Mouse (Mus musculus): ENCODE measurements around the gene Uvrag. TPM values are rescaled to one million over a fixed set of nuclear protein-coding genes. Genes with fewer than 3 reads are reported as not detected.

Uvrag gene
- total and polyA plus RNA-seq, 3 experiments: 5.9 to 22.1 (median 21.0) TPM

DNA sequence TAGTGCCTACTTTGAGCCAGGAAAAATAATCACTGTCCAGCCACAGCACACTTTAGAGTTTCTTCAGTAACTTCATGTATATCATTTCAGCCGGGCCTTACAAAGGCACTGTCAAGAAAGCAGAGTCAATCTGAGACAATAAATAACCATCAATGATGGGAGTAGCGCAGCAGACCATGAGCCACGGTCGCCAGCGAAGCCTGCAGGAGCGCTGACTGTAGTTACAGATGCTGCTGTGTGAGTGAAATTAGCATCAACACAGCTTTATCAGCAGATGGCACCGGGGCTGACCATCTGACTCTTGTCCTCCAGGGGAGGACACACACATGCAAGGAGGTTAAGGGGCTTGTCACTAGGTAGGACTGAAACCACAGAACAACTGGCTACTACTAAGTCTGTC, 251.7 kb downstream of the Uvrag start:
- TF ChIP-seq POLR2A (IDR thresholded peaks at IDR 0.05; ENCODE audit: insufficient read depth, low read depth, low read length): no peak
- no peak for TF ChIP-seq EP300 (IDR thresholded peaks at IDR 0.05; ENCODE audit: insufficient read depth, low read depth, low read length)
- TF ChIP-seq CTCF (IDR thresholded peaks at IDR 0.05): no peak
- DNase-seq: no peak

DNA sequence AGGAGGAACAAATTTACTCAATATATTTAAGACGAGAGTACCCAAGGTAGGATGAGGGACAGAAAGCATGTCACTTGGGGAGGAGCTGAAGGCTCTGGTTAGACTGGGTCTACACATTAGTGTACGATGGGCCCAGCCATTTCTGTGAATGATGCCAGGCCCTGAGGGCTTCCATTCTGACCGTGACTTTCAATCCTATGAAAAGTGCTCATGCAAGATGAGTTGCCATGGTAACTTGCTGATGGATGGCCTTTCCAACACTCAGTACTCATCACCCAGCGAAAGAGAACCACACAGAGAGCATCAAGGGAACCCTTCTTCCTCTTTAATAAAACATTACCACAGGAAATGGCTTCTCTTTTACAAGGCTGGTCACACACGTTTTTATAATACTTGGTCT, 252.1 kb downstream of the Uvrag start:
- Histone ChIP-seq H3K4me1 (ENCODE audit: control insufficient read depth, insufficient read depth, low read length) (no peaks in the 10 kb centered on the region), H3K4me3 (no peak overlapping the region), H3K9ac (ENCODE audit: low read depth, low read length) (no peak overlapping the region), H3K79me2 (replicated peaks; ENCODE audit: control insufficient read depth, insufficient read depth, low read length) (no peaks in the 10 kb centered on the region), H3K36me3 (ENCODE audit: control insufficient read depth, insufficient read depth, low read length) (no peaks in the 10 kb centered on the region), H3K27ac (no peak overlapping the region), H3K27me3 (ENCODE audit: control insufficient read depth, insufficient read depth, low read length) (no peaks in the 10 kb centered on the region)
- intact Hi-C loops (cut with DNase I): no loop called here
- DNase-seq: no peak
- no peak for TF ChIP-seq EP300 (IDR thresholded peaks at IDR 0.05; ENCODE audit: insufficient read depth, low read depth, low read length)
- TF ChIP-seq POLR2A (IDR thresholded peaks at IDR 0.05; ENCODE audit: insufficient read depth, low read depth, low read length): no peak
- TF ChIP-seq CTCF (IDR thresholded peaks at IDR 0.05): no peak
- 77% methylated on average over 5 of the region's 5 CpGs for WGBS

More for the DNA sequence above, 251.7 kb downstream of the Uvrag start:
- no peaks in the 10 kb centered on the region for H3K36me3 ChIP-seq (ENCODE audit: control insufficient read depth, insufficient read depth, low read length)
- intact Hi-C loops (cut with DNase I): no loop called here
- H3K27me3 ChIP-seq (ENCODE audit: control insufficient read depth, insufficient read depth, low read length): no peaks in the 10 kb centered on the region
- no peaks in the 10 kb centered on the region for H3K4me1 ChIP-seq (ENCODE audit: control insufficient read depth, insufficient read depth, low read length)
- 87% methylated on average over 7 of the region's 7 CpGs for WGBS
- H3K4me3 ChIP-seq: no peak overlapping the region
- no peaks in the 10 kb centered on the region for H3K79me2 ChIP-seq (replicated peaks; ENCODE audit: control insufficient read depth, insufficient read depth, low read length)
- no peak overlapping the region for H3K27ac ChIP-seq
- H3K9ac ChIP-seq (ENCODE audit: low read depth, low read length): no peak overlapping the region

DNA sequence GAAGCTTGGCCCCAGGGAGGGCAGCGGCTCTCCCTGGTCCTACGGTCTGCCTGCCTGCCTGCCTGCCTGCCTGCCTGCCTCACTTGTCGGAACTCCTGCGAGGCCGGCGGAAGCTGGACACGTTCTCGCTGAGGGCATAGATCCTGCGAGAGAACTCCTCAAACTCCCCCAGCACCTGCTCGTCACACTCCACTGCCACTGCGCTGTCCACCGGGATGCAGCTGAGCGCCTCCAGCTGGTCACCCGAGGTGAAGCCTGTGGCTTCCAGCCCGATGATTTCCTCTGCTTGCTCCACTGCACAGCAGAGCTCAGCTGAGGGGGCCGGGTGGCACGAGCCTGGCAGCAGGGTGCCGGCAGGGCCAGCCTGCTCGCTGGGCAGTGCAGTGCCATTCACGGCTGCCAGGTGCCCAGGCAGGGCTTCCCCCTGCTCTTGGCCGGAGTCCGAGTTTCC, 253.1 kb downstream of the Uvrag start:
- TF ChIP-seq POLR2A (IDR thresholded peaks at IDR 0.05; ENCODE audit: insufficient read depth, low read depth, low read length) (no peak), CTCF (IDR thresholded peaks at IDR 0.05) (no peak), EP300 (IDR thresholded peaks at IDR 0.05; ENCODE audit: insufficient read depth, low read depth, low read length) (no peak)

DNA sequence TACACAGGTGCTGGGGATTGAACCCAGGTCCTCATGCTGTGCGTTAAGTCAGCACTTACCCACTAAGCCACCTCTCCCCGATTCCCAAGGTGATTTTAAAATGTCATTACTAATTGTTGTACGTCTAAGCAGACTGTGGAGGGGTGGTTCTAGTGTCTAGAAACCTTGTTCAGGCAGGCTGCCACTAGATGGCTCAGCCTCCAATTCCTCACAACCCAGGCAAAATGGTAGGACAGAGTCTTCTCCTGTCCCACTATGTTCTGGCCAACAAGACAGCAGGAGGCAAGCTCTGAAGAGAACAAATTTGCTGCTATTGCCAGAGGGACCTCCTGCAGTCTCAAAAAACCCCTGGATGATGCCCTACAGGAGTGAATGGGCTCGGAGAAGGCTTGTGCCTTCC, 259.1 kb downstream of the Uvrag start:
- no peak overlapping the region for H3K9ac ChIP-seq (ENCODE audit: low read depth, low read length)
- no peaks in the 10 kb centered on the region for H3K36me3 ChIP-seq (ENCODE audit: control insufficient read depth, insufficient read depth, low read length)
- H3K4me3 ChIP-seq: no peak overlapping the region
- intact Hi-C loops (cut with DNase I): loop anchor here (5.0 kb wide), 1 partner anchor 195 kb away; no protein-coding TSS in a partner anchor
- H3K27me3 ChIP-seq (ENCODE audit: control insufficient read depth, insufficient read depth, low read length): no peaks in the 10 kb centered on the region
- TF ChIP-seq POLR2A (IDR thresholded peaks at IDR 0.05; ENCODE audit: insufficient read depth, low read depth, low read length) (no peak), CTCF (IDR thresholded peaks at IDR 0.05) (peak; percentile 52), EP300 (IDR thresholded peaks at IDR 0.05; ENCODE audit: insufficient read depth, low read depth, low read length) (no peak)
- no peak overlapping the region for H3K27ac ChIP-seq
- H3K79me2 ChIP-seq (replicated peaks; ENCODE audit: control insufficient read depth, insufficient read depth, low read length): no peaks in the 10 kb centered on the region
- 75% methylated on average over 4 of the region's 4 CpGs for WGBS
- no peaks in the 10 kb centered on the region for H3K4me1 ChIP-seq (ENCODE audit: control insufficient read depth, insufficient read depth, low read length)
- no peak for DNase-seq

More for the DNA sequence above, 253.1 kb downstream of the Uvrag start:
- Histone ChIP-seq H3K27me3 (ENCODE audit: control insufficient read depth, insufficient read depth, low read length) (no peaks in the 10 kb centered on the region), H3K4me1 (ENCODE audit: control insufficient read depth, insufficient read depth, low read length) (no peaks in the 10 kb centered on the region), H3K79me2 (replicated peaks; ENCODE audit: control insufficient read depth, insufficient read depth, low read length) (no peaks in the 10 kb centered on the region), H3K36me3 (ENCODE audit: control insufficient read depth, insufficient read depth, low read length) (no peaks in the 10 kb centered on the region), H3K27ac (no peak overlapping the region), H3K4me3 (no peak overlapping the region), H3K9ac (ENCODE audit: low read depth, low read length) (no peak overlapping the region)
- DNase-seq: no peak
- intact Hi-C loops (cut with DNase I): no loop called here
- WGBS: 79% methylated on average over 22 of the region's 22 CpGs

DNA sequence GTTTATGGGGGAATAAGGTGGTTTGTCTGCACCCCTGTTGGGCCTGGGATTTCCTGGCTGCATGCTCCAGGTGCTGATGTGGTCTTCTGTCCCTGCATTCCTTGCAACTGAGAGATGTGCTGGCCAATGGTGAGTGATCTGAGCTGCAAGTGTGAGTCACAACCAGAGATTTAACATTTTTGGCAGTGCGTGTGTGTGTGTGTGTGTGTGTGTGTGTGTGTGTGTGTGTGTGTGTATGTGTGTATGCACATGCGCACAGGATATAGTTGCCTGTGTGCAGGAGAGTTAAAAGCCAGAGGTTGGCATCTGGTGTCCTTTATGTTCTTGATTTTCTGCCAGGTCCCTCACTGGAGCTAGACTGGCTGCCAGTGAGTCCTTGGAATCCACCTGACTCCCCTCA, 261.8 kb downstream of the Uvrag start:
- no peak for TF ChIP-seq POLR2A (IDR thresholded peaks at IDR 0.05; ENCODE audit: insufficient read depth, low read depth, low read length)
- no peak for TF ChIP-seq CTCF (IDR thresholded peaks at IDR 0.05)
- no peak for TF ChIP-seq EP300 (IDR thresholded peaks at IDR 0.05; ENCODE audit: insufficient read depth, low read depth, low read length)
- no peak overlapping the region for H3K27ac ChIP-seq
- no peak overlapping the region for H3K4me3 ChIP-seq
- peaks cover 2% of the 10 kb centered on the region; the same call in 1 of the 2 replicates for H3K4me1 ChIP-seq (ENCODE audit: control insufficient read depth, insufficient read depth, low read length)
- H3K36me3 ChIP-seq (ENCODE audit: control insufficient read depth, insufficient read depth, low read length): no peaks in the 10 kb centered on the region
- DNase-seq: no peak
- H3K79me2 ChIP-seq (replicated peaks; ENCODE audit: control insufficient read depth, insufficient read depth, low read length): no peaks in the 10 kb centered on the region
- intact Hi-C loops (cut with DNase I): no loop called here
- WGBS: 89% methylated on average over 2 of the region's 2 CpGs
- no peaks in the 10 kb centered on the region for H3K27me3 ChIP-seq (ENCODE audit: control insufficient read depth, insufficient read depth, low read length)
- no peak overlapping the region for H3K9ac ChIP-seq (ENCODE audit: low read depth, low read length)

DNA sequence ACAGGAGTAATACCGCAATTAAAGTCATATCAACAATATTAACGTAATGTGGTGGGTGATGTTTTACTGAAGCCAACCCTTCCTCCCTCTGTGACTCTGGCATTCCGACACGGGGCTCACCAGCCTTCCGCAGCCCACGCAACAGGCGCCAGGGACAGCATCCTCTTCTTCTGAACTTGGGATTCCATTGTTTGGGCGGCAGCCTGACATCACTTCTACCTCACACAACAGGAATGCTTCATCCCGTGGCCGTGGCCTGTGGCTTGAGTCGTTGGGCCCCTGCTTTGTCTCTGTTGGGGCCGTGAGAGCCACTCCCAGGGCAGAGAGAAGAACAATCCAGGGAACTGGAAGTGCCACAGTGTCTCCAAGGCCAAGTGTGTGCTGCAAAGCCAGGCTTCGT, 264.8 kb downstream of the Uvrag start:
- Histone ChIP-seq H3K36me3 (ENCODE audit: control insufficient read depth, insufficient read depth, low read length) (no peaks in the 10 kb centered on the region), H3K4me1 (ENCODE audit: control insufficient read depth, insufficient read depth, low read length) (peaks cover 2% of the 10 kb centered on the region; the same call in 1 of the 2 replicates), H3K4me3 (no peak overlapping the region), H3K79me2 (replicated peaks; ENCODE audit: control insufficient read depth, insufficient read depth, low read length) (no peaks in the 10 kb centered on the region), H3K9ac (ENCODE audit: low read depth, low read length) (no peak overlapping the region), H3K27me3 (ENCODE audit: control insufficient read depth, insufficient read depth, low read length) (no peaks in the 10 kb centered on the region), H3K27ac (no peak overlapping the region)
- DNase-seq: no peak
- intact Hi-C loops (cut with DNase I): no loop called here
- 38% methylated on average over 13 of the region's 13 CpGs for WGBS
- TF ChIP-seq EP300 (IDR thresholded peaks at IDR 0.05; ENCODE audit: insufficient read depth, low read depth, low read length) (no peak), CTCF (IDR thresholded peaks at IDR 0.05) (no peak), POLR2A (IDR thresholded peaks at IDR 0.05; ENCODE audit: insufficient read depth, low read depth, low read length) (no peak)

Measured in heart, adult 2 months (tissue).